Mouse (Mus musculus) T-cell, adult 2 months (primary cell): Measurements from ENCODE around the gene Erbb3.
A peak's percentile ranks its signal among the peaks of the same experiment; 100 is the strongest.
"Not testable (repeated sequence)": the region's sequence is repeated elsewhere in the genome, so short reads cannot be mapped to it uniquely, and the experiment has no call there.

Source experiments
- DNase-seq: peaks from one replicate; pipeline ENCODE4 v3.0.0; 2022; ENCODE audit warnings: low spot score

Erbb3 gene

DNA sequence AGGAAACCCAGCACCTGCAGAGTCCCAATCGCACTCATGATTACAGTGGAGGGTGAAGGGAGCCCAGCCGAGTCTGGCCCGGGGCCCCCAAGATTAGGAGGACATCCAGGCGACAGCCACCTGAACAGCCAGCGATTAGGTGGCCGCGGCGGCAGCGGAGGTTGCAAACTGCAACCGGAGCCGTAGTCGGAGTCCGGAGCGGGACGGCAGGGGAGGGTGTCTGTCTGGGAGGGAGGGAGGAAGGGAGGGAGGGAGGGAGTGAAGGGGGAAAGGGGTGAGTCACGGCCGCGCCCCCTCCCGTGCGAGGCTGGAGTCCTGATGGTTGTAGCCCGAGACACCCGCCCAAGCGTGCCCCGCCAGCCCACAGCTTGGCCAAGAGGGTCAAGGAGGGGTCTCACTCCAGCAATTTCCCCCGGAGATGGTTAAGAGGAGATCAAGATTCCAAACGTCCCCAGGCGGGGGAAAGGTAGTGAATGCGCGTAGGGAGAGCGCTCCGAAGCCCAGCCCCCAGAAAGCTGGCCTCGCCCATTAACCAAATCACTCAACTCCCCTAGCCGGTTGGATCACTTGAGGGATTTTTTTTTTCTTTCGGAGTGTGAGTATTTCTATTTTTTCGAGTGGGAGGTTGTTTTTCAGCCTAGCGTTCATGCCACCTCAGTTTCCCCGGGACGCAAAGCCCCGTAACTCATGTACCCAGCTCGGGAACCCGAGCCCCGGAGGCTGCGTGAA, at the start of gene Erbb3:
TSS of gene Erbb3 (minus strand) at position 189 of the 729 bp plus-strand sequence.
- DNase-seq = peak; percentile 25

DNA sequence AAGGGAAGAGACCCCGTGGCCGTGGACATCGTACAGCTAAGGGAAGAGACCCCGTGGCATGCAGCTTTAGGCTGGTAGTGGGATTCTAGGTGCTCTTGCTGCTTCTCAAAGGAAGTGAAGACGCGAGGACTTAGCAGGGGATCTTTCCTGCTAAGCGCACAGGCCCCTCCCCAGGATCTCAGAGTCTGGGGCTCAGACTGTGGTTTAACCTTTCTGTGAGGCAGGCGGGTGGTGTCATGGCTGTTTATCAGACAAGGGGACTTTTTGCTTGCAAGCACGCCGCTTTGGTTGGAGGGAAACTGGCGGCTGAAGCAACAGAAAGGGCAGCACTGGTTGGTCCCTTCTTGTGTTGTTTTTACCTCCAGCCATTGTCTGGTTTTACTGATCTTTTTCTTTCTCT, 47.6 kb upstream of the Erbb3 start:
- DNase-seq = peak; percentile 89

DNA sequence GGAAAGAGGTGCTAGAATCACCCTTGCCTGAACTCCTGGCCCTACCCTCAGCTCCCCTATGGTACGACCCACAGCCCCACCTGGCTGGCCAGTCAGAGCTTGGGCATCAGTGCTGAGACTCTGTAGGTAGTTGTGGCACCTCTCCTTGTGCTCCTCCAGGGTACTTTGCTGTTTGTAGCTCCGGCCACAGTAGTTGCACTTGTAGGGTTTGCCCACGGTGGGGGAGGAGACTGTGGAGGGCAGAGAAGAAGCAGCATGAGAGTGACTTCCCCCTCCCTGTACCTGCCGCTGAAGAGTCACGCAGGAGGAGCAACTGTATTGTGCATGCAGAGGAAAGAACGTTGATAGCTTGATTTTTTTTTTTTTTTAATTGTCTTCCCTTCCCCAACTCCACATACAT, 47.1 kb upstream of the Erbb3 start:
- DNase-seq = peak; percentile 65

GRCm38 (mm10) chr10:128635697-128636096, 46.2 kb upstream of the Erbb3 start:
- no peak for DNase-seq

- DNase-seq = no peak
Measured at GRCm38 (mm10) chr10:128631571-128631970, 42.1 kb upstream of the Erbb3 start.

GRCm38 (mm10) chr10:128630306-128630705, 40.9 kb upstream of the Erbb3 start:
- DNase-seq = not testable (repeated sequence)

DNA sequence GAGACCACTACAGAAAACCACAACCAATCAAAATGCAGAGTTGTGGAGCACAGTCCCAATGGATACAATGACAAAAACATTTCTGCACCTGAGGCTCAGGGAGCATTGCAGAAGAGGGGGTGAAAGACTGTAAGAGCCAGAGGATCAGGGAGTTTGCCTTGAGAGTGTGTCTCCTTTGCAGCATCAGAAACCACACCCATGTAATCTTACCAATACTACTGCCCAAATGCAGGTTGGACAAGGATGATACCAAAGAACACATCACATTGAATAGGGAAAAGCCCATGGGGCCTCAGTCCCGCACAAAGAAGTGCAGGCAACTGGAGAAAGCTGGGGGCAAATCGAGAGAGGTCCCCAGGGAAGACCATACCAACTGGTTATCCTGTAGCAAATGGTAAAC, 40.3 kb upstream of the Erbb3 start:
- no peak for DNase-seq

GRCm38 (mm10) chr10:128627398-128628317, 38.2 kb upstream of the Erbb3 start:
- DNase-seq = no peak

- DNase-seq = peak; percentile 95
Measured at GRCm38 (mm10) chr10:128626311-128627310, 37.2 kb upstream of the Erbb3 start, which contains the start of gene Rps26. TSS of gene Rps26 (minus strand) at chr10:128626747.

DNA sequence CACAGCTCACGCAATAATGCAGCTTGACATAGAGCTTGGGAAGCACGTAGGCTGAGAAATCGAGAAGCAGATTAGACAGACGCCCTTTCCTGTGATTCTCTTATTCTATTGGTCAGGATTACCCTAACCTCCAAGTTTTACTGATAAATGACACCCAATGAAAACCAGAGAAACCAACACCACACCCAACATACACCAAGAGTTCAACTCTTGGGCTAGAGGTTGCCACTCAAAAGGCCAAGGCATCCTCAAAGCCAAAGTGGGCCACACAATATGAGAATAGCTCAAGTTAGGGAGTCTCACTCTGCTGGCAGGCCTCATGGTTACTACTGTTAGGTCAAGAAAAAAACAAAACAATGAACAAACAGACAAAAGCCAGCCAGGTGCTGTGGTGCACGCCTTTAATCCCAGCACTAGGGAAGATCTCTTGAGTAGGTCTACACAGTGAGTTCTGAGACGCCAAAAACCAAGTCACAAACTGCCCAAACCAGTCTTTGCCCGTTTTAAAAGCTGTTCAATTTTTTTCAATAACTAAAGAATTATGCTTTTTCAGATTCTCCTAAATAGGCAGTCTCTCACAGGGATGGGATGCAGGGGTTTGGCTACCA, 35.9 kb upstream of the Erbb3 start:
- no peak for DNase-seq

GRCm38 (mm10) chr10:128623106-128623613, 33.7 kb upstream of the Erbb3 start:
- not testable (repeated sequence) for DNase-seq

- DNase-seq = no peak
Measured at GRCm38 (mm10) chr10:128622702-128623101, 33.2 kb upstream of the Erbb3 start.

DNA sequence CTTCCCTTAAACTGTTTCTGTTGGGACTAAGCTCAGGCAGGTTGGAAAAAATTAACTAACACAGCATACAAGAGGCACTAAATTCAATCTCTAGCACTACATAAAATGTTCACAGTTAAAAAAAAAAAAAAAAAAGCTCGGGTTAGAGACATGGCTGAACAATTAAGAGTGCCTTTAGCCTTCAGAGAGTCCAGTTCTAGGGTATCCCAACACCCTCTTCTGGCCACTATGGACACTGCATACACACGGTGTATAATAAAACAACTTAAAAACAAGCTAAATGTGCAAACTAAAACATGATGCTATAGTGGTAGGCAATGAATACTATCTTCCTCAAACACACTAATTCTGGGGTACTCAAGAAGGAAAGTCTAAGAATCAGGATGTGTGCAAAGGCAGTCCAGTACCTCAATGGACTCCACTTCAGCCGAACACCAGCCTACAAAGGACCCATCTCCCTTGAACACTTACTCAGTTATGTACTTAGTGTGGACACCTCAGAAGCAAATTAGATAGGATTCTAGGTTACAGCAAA, 32.6 kb upstream of the Erbb3 start:
- DNase-seq = no peak

GRCm38 (mm10) chr10:128620241-128620640, 30.8 kb upstream of the Erbb3 start:
- DNase-seq = no peak

DNA sequence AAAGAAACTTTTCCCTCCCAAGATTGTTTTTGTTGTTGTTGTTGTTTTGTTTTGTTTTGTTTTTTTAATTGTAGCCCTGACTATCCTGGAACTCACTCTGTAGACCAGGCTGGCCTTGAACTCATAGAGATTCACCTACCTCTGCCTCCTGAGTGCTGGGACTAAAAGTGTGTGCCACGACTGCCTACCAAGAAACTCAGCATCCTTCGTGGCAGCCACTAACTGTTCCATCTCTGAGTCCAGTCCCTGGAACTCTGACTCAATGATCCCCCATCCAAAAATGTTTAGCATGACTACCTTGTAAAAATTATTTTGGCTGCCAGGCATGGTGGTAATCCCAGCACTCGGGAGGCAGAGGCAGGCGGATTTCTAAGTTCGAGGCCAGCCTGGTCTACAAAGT, 29.7 kb upstream of the Erbb3 start:
- not testable (repeated sequence) for DNase-seq

DNA sequence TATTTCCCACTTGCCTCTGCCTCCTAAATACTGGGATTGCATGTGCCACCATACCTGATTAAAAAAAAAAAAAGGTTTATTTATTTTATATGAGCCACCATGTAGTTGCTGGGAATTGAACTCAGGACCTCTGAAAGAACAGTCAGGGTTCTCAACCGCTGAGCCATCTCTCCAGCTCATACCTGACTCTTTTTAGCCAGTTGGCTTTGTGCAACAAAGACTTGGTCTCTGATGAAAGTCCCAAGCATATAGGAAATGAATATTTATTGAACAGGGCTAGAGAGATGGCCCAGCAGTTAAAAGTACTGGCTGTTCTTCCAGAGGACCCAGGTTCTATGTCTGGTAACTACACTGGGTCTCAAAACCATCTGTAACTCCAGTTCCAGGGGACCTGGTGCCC, 29.1 kb upstream of the Erbb3 start:
- DNase-seq = no peak

DNA sequence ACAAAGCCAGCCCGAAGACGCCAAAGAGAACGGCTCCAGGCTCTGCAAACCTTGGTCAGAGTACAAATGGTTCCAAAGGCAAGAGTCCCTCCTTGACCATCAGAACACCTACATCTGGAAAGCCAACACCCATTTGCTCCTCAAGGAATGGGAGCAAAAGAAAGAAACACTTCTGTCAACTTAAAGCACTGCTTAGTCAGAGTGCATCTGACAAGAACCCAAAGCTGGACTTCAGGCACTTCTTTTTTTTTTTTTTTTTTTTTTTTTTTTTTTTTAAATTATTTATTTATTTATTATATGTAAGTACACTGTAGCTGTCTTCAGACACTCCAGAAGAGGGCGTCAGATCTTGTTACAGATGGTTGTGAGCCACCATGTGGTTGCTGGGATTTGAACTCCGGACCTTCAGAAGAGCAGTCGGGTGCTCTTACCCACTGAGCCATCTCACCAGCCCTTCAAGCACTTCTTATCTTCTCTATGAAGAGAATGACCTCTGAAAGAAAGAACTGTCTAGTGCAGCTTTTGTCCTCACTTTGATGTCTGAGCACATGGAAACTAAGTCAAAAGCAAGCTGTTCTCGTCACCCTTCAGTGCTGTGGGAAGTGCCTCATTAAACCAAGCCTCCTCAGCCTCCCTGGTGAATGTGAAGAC, 26.5 kb upstream of the Erbb3 start:
- DNase-seq = not testable (repeated sequence)

- DNase-seq = no peak
Measured at GRCm38 (mm10) chr10:128614934-128615333, 25.5 kb upstream of the Erbb3 start.

DNA sequence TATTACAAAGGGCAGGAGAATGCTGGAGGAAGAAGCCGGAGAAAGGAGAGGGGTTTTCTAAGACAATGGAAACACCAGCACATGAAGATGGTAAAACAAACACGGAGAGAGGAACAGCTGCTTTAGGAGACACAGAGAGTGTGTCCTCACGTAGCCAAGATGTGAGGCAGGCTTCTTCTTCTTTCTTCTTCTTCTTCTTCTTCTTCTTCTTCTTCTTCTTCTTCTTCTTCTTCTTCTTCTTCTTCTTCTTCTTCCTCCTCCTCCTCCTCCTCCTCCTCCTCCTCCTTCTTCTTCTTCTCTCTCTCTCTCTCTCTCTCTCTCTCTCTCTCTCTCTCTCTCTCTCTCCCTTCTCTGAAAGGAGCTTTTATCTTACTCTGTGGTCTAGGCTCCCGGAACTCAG, 24.4 kb upstream of the Erbb3 start:
- not testable (repeated sequence) for DNase-seq

GRCm38 (mm10) chr10:128613154-128613440, 23.6 kb upstream of the Erbb3 start:
- DNase-seq = peak; percentile 31
